ENCODE assay signal across 10 mouse cellular contexts in the genomic region with DNA sequence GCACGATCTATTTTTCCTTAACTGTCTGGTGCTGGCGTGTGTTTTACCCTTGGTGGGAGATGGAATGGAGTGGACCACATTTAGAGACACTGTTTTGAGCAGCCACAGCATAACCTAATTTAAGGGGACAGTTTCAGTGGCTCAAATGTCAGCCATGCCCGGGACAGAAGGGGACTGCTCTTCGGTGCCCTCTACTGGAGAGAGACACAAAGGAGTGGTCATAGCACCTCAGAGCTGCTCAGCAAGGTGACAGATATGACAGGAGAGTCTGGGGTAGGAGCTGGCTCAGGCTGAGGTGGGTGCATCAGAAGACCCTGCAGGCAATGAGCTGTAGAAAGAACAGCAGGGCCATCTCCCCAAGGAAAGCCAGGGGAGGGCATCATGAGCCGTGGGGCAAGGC. TPM values are rescaled to one million over a fixed set of nuclear protein-coding genes. Genes with fewer than 3 reads are reported as not detected.
A peak's percentile ranks its signal among the peaks of the same experiment; 100 is the strongest.
DNase-seq lines count a peak whose midpoint lies in the region; ATAC-seq and TF ChIP-seq lines count a peak whose summit lies in the region.
"Had no signal": no experiment of that assay in that cellular context is flagged by ENCODE, and none has a peak within 500 bp of the region (broad histone marks: within the 10 kb centered on the region; RNA-seq: fewer than 3 reads in every experiment).

No protein-coding gene starts in this region.

- ATAC-seq in erythroblast, adult 5-6 weeks (replicated peaks; ENCODE audit: low FRiP score, poor library complexity, severe bottlenecking) = no peak
- ATAC-seq: Patski had no signal

- TF ChIP-seq CTCF in lung, adult 2 months (IDR thresholded peaks at IDR 0.05; ENCODE audit: insufficient read depth, low read length) = peak; percentile 59
- peak; percentile 54 for TF ChIP-seq CTCF in cortical plate, adult 2 months (IDR thresholded peaks at IDR 0.05; ENCODE audit: extremely low read depth, insufficient read depth, low read length)

- no peak overlapping the region for H3K4me3 ChIP-seq in lung, adult 2 months (replicated peaks; ENCODE audit: extremely low read depth, low read depth, low read length)
- H3K4me3 ChIP-seq in cortical plate, adult 2 months (ENCODE audit: insufficient read depth, low read length) = no peak overlapping the region
- H3K4me3 ChIP-seq: midbrain, embryonic 12.5 days had no signal

- H3K4me1 ChIP-seq in lung, adult 2 months (ENCODE audit: control insufficient read depth, insufficient read depth, low read length) = no peaks in the 10 kb centered on the region
- no peaks in the 10 kb centered on the region for H3K4me1 ChIP-seq in cortical plate, adult 2 months (ENCODE audit: control insufficient read depth, insufficient read depth, low read length)

- peak; percentile 72 to 80 for DNase-seq in cerebellum, postnatal 10 days
- no peak for DNase-seq in cerebellum, adult 8-10 months
- DNase-seq in lung, adult 2 months = no peak
- DNase-seq in lung, adult 18-20 months = no peak
- DNase-seq in lung, postnatal 10 days = peak; percentile 36
- no peak for DNase-seq in ovary, postnatal 36 days (ENCODE audit: low spot score)

- no peak for TF ChIP-seq POLR2A in lung, adult 2 months (IDR thresholded peaks at IDR 0.05; ENCODE audit: borderline replicate concordance, extremely low read depth, low read depth, low read length)
- TF ChIP-seq POLR2A in cortical plate, adult 2 months (IDR thresholded peaks at IDR 0.05; ENCODE audit: extremely low read depth, insufficient read depth, low read length) = no peak

- H3K27ac ChIP-seq in cortical plate, adult 2 months (ENCODE audit: insufficient read depth, low read length) = no peak overlapping the region
- H3K27ac ChIP-seq: midbrain, embryonic 12.5 days had no signal

- 69% methylated on average over 5 of the region's 5 CpGs for WGBS in lung, adult 2 months

RNA-seq across cellular contexts. Expression of a gene that starts 15.3 kb away (rescaled TPM):
- polyA plus RNA-seq in lung, adult 2 months (2012; rRNA removed) = 10.0 and 10.3 TPM in 2 replicates
- 8.3 and 9.0 TPM in 2 replicates for polyA plus RNA-seq in cortical plate, adult 2 months (2012; rRNA removed)
- total RNA-seq in erythroblast, adult 5-6 weeks (2015; ENCODE audit: low replicate concordance) = 2.1 and 4.0 TPM in 2 replicates
- 3.3 and 4.6 TPM in 2 replicates for total RNA-seq in erythroblast, adult 5-6 weeks (2017; ENCODE audit: low replicate concordance)

Comparison
In these comparisons a context has a peak if more than half of its experiments do, and no peak if none do; other contexts are left out.
1. DNase-seq: peak in cerebellum, postnatal 10 days (2 of 2) and lung, postnatal 10 days (single experiment); none in cerebellum, adult 8-10 months (single experiment), lung, adult 2 months (single experiment), lung, adult 18-20 months (0 of 2) and ovary, postnatal 36 days (single experiment).